Mouse (Mus musculus): ENCODE measurements around the gene Scrt2.

DNA sequence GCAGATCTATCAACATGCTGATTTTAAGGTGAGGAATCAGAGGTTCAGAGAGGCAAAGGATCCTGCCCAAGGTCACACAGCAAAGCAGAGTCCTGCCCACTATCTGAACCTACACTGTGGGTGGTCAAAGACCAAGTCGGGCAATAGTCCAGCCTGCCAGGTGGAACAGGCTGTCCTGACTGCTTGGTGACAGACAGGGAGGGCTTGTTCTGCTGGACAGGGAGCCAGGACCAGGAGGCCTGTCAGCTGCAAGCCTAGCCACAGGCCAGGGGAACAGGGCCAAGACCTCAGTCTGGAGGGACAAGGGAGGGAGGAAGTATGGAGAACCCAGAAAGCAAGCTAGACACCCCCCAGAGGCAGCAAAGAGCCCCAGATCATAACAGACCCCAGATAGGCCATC lies 25.9 kb upstream of the Scrt2 start:
- TF ChIP-seq CTCF (IDR thresholded peaks at IDR 0.05; ENCODE audit: low read depth, low read length) (no peak), POLR2A (IDR thresholded peaks at IDR 0.05; ENCODE audit: borderline replicate concordance, low read depth, low read length) (no peak)

Measured in bone marrow macrophage, adult 2 months (primary cell).